Mouse (Mus musculus) neural tube, embryonic 12.5 days (tissue): Measurements from ENCODE around the gene Gpx3. TPM values are rescaled to one million over a fixed set of nuclear protein-coding genes. Genes with fewer than 3 reads are reported as not detected.
"Not testable (repeated sequence)": the region's sequence is repeated elsewhere in the genome, so short reads cannot be mapped to it uniquely, and the experiment has no call there.

ENCODE experiments used
- ATAC-seq: fragments of 200-750 bp; cut with Nextera tagmentation; 2 replicates; pipeline ENCODE4 v1.8.0; 2017; ENCODE audit warnings: low read depth, mild to moderate bottlenecking, moderate TSS enrichment, moderate library complexity; ENCODE audit not compliant: low FRiP score
- H3K27ac ChIP-seq: fragments of 300-500 bp; sonication (generic); 2 replicates; pipeline ENCODE4 v1.5.1; 2016
- H3K27me3 ChIP-seq: fragments of 300-500 bp; sonication (generic); replicated peaks from 2 replicates; pipeline ENCODE4 v1.6.1; 2016; ENCODE audit warnings: mild to moderate bottlenecking
- H3K36me3 ChIP-seq: fragments of 300-500 bp; sonication (generic); 2 replicates; pipeline ENCODE4 v1.6.1; 2016; ENCODE audit warnings: mild to moderate bottlenecking
- H3K4me1 ChIP-seq: fragments of 300-500 bp; sonication (generic); 2 replicates; pipeline ENCODE4 v1.6.1; 2016
- H3K4me2 ChIP-seq: fragments of 300-500 bp; sonication (generic); replicated peaks from 2 replicates; pipeline ENCODE4 v1.6.1; 2016; ENCODE audit warnings: mild to moderate bottlenecking
- H3K4me3 ChIP-seq: fragments of 300-500 bp; sonication (generic); 2 replicates; pipeline ENCODE4 v1.5.1; 2016
- H3K9ac ChIP-seq: fragments of 300-500 bp; sonication (generic); 2 replicates; pipeline ENCODE4 v1.6.1; 2016; ENCODE audit warnings: mild to moderate bottlenecking
- H3K9me3 ChIP-seq: fragments of 300-500 bp; sonication (generic); 2 replicates; pipeline ENCODE4 v1.6.1; 2016; ENCODE audit warnings: mild to moderate bottlenecking
- WGBS: fragments of 180-500 bp; shearing (Covaris S2); methylation state at CpG from one replicate; pipeline ENCODE4 v1.1.7; 2016; 5-methylcytosine and 5-hydroxymethylcytosine counted together
- polyA plus RNA-seq: library from polyadenylated mRNA; unstranded; fragments of >200 nt; fragmentation: Nextera tagmentation; extraction: Ambion mirVana; gene quantifications from 2 replicates; pipeline ENCODE4 v1.2.1, GENCODE M21; 2016

Gpx3 gene
- polyA plus RNA-seq, 1 experiment from 2014 or later = 80.3 TPM

GRCm38 (mm10) chr11:54956912-54957311, 54.7 kb downstream of the Gpx3 start:
- Histone ChIP-seq H3K4me2 (no peak overlapping the region), H3K27ac (no peak overlapping the region), H3K27me3 (peaks cover 3% of the 10 kb centered on the region; the same call in 1 of the 2 replicates), H3K4me1 (peaks cover 12% of the 10 kb centered on the region), H3K9ac (no peak overlapping the region), H3K4me3 (no peak overlapping the region), H3K9me3 (no peaks in the 10 kb centered on the region), H3K36me3 (no peaks in the 10 kb centered on the region)
- WGBS = 54% methylated on average over 7 of the region's 7 CpGs
- ATAC-seq = no peak

GRCm38 (mm10) chr11:54957708-54958107, 55.5 kb downstream of the Gpx3 start:
- H3K27me3 ChIP-seq, H3K4me2 ChIP-seq, H3K9ac ChIP-seq, H3K9me3 ChIP-seq, H3K27ac ChIP-seq, H3K4me3 ChIP-seq, ATAC-seq, H3K36me3 ChIP-seq: not testable (repeated sequence)
- 86% methylated on average over 3 of the region's 3 CpGs for WGBS
- H3K4me1 ChIP-seq = peaks cover 12% of the 10 kb centered on the region

GRCm38 (mm10) chr11:54958571-54959073, 56.4 kb downstream of the Gpx3 start:
- Histone ChIP-seq H3K27me3 (no peaks in the 10 kb centered on the region), H3K27ac (no peak overlapping the region), H3K4me3 (no peak overlapping the region), H3K36me3 (no peaks in the 10 kb centered on the region), H3K9me3 (no peaks in the 10 kb centered on the region), H3K9ac (no peak overlapping the region), H3K4me1 (peaks cover 12% of the 10 kb centered on the region), H3K4me2 (no peak overlapping the region)
- WGBS = 57% methylated on average over 3 of the region's 3 CpGs
- ATAC-seq = no peak

Other genes starting within 250 kb of the Gpx3 start
- gene Cdc42se2, start 114.8 kb upstream of the Gpx3 start, polyA plus RNA-seq = 184 and 186 TPM in 2 replicates
- gene Lyrm7, start 41.5 kb upstream of the Gpx3 start, polyA plus RNA-seq = 7.4 and 8.7 TPM in 2 replicates
- gene Hint1, start 36.1 kb upstream of the Gpx3 start, polyA plus RNA-seq = 653 and 677 TPM in 2 replicates
- 16.3 and 16.9 TPM in 2 replicates for gene Tnip1, start 60.5 kb downstream of the Gpx3 start, polyA plus RNA-seq
- gene Anxa6, start 131.0 kb downstream of the Gpx3 start, polyA plus RNA-seq = 91.8 and 93.2 TPM in 2 replicates
- 0.28 and 0.41 TPM in 2 replicates for gene Ccdc69, start 175.7 kb downstream of the Gpx3 start, polyA plus RNA-seq
- 14.0 and 15.2 TPM in 2 replicates for gene Gm2a, start 195.7 kb downstream of the Gpx3 start, polyA plus RNA-seq
- not detected in 2 replicates for gene Slc36a3, start 249.3 kb downstream of the Gpx3 start, polyA plus RNA-seq